Mouse (Mus musculus) brain, embryonic 18.5 days (tissue): ENCODE results near the gene Gm10642.

Experiments used
- DNase-seq: peaks from one replicate; pipeline ENCODE4 v3.0.0-alpha.2; 2012; ENCODE audit warnings: low read depth, low spot score

Gene Gm10642

GRCm38 (mm10) chr9:70671772-70672579, 15.9 kb downstream of the Gm10642 start:
- DNase-seq = no peak

- no peak for DNase-seq
Measured at GRCm38 (mm10) chr9:70673656-70674055, 17.6 kb downstream of the Gm10642 start.

GRCm38 (mm10) chr9:70675117-70675516, 19.1 kb downstream of the Gm10642 start:
- DNase-seq = no peak

- no peak for DNase-seq
Measured at GRCm38 (mm10) chr9:70675961-70676360, 19.9 kb downstream of the Gm10642 start.

- peak; percentile 96 for DNase-seq
Measured at GRCm38 (mm10) chr9:70678682-70679131, 22.7 kb downstream of the Gm10642 start, which contains the start of gene Adam10. TSS of gene Adam10 (plus strand) at chr9:70678997.

- DNase-seq = no peak
Measured at GRCm38 (mm10) chr9:70679132-70680091, 23.4 kb downstream of the Gm10642 start.

GRCm38 (mm10) chr9:70682202-70682601, 26.2 kb downstream of the Gm10642 start:
- no peak for DNase-seq

GRCm38 (mm10) chr9:70688301-70688968, 32.4 kb downstream of the Gm10642 start:
- DNase-seq = no peak

- DNase-seq = no peak
Measured at GRCm38 (mm10) chr9:70689926-70690325, 33.9 kb downstream of the Gm10642 start.

- DNase-seq = no peak
Measured at GRCm38 (mm10) chr9:70690579-70690978, 34.5 kb downstream of the Gm10642 start.

GRCm38 (mm10) chr9:70691772-70692693, 36.0 kb downstream of the Gm10642 start:
- no peak for DNase-seq

- no peak for DNase-seq
Measured at GRCm38 (mm10) chr9:70695723-70696122, 39.7 kb downstream of the Gm10642 start.

GRCm38 (mm10) chr9:70698090-70698489, 42.0 kb downstream of the Gm10642 start:
- DNase-seq = no peak

- no peak for DNase-seq
Measured at GRCm38 (mm10) chr9:70703597-70704203, 47.6 kb downstream of the Gm10642 start.

GRCm38 (mm10) chr9:70706444-70706843, 50.4 kb downstream of the Gm10642 start:
- DNase-seq = no peak
